Mouse (Mus musculus) heart, embryonic 13.5 days (tissue): ENCODE results near the gene Cep57. TPM values are rescaled to one million over a fixed set of nuclear protein-coding genes. Genes with fewer than 3 reads are reported as not detected.

Experiments used
- ATAC-seq: fragments of 200-750 bp; cut with Nextera tagmentation; 2 replicates; pipeline ENCODE4 v1.8.0; 2017; ENCODE audit warnings: moderate TSS enrichment; ENCODE audit not compliant: insufficient number of reproducible peaks, low FRiP score, low TSS enrichment; ENCODE audit errors: extremely low read depth
- H3K27ac ChIP-seq: fragments of 300-500 bp; sonication (generic); replicated peaks from 2 replicates; pipeline ENCODE4 v1.5.1; 2015; ENCODE audit warnings: moderate library complexity, mild to moderate bottlenecking, inconsistent platforms
- H3K27me3 ChIP-seq: fragments of 300-500 bp; sonication (generic); replicated peaks from 2 replicates; pipeline ENCODE4 v1.6.1; 2015; ENCODE audit warnings: mild to moderate bottlenecking, inconsistent platforms
- H3K36me3 ChIP-seq: fragments of 300-500 bp; sonication (generic); 2 replicates; pipeline ENCODE4 v1.6.1; 2015; ENCODE audit warnings: mild to moderate bottlenecking, inconsistent platforms
- H3K4me1 ChIP-seq: fragments of 300-500 bp; sonication (generic); 2 replicates; pipeline ENCODE4 v1.6.1; 2015; ENCODE audit warnings: inconsistent platforms
- H3K4me2 ChIP-seq: fragments of 300-500 bp; sonication (generic); 2 replicates; pipeline ENCODE4 v1.6.1; 2015; ENCODE audit warnings: inconsistent platforms, mild to moderate bottlenecking, moderate library complexity
- H3K4me3 ChIP-seq: fragments of 300-500 bp; sonication (generic); 2 replicates; pipeline ENCODE4 v1.5.1; 2015; ENCODE audit warnings: moderate library complexity, mild to moderate bottlenecking, inconsistent platforms
- H3K9ac ChIP-seq: fragments of 300-500 bp; sonication (generic); 2 replicates; pipeline ENCODE4 v1.6.1; 2015; ENCODE audit warnings: inconsistent platforms, mild to moderate bottlenecking, moderate library complexity
- H3K9me3 ChIP-seq: fragments of 300-500 bp; sonication (generic); 2 replicates; pipeline ENCODE4 v1.6.1; 2016; ENCODE audit warnings: inconsistent platforms
- WGBS: fragments of 180-500 bp; shearing (Covaris S2); methylation state at CpG from one replicate; pipeline ENCODE4 v1.1.7; 2015; ENCODE audit warnings: mixed read lengths; 5-methylcytosine and 5-hydroxymethylcytosine counted together
- polyA plus RNA-seq: library from polyadenylated mRNA; unstranded; fragments of >200 nt; fragmentation: Nextera tagmentation; extraction: Ambion mirVana; gene quantifications from 2 replicates; pipeline ENCODE4 v1.2.1, GENCODE M21; 2015

The Cep57 gene
- polyA plus RNA-seq, 1 experiment from 2014 or later = 37.4 TPM

DNA sequence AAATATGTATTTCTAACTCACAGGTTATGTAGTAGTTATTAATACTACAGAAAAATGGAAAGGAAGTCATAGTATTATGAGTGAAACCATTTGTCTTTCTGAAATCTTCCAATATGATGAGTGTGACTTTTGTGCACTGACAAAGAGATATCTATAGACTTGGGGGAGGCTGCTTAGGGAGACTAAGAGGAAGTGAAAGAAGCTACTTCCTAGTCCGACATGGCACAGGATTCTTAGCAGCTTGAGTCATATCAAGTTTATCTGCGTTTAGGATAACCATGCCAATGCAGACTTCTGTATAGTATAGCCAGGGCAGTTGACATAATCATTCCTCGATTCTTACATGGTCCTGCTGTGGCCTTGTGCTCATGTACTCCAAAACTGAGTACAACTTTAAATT is 8.3 kb upstream of the Cep57 start:
- Histone ChIP-seq H3K9ac (no peak overlapping the region), H3K9me3 (no peaks in the 10 kb centered on the region), H3K4me3 (no peak overlapping the region), H3K4me1 (0 out of 2 replicates have a peak, but pooled peaks cover 3% of the 10 kb centered on the region), H3K27me3 (no peaks in the 10 kb centered on the region), H3K4me2 (no peak overlapping the region), H3K27ac (no peak overlapping the region), H3K36me3 (peaks cover 91% of the 10 kb centered on the region)
- 75% methylated on average over 3 of the region's 3 CpGs for WGBS
- no peak for ATAC-seq

DNA sequence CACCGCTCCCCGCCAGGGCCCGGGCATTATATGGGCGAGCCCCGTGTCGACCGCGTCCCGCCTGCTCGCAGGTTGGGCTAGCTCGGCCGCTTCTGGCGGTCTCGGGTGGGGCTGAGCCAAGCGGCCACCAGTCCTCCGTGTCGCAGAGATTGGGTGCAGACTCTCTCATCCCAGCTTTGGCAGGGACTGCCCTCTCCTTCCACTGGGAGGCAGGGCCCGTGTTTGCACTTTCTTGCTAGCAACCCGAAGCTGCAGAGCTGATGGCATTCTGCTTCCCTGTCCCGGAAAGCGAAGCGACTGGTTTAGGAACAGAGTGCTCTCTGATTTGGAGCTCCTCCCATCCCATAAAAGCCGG is 1.2 kb upstream of the Cep57 start:
- H3K4me1 ChIP-seq = peaks cover 28% of the 10 kb centered on the region

DNA sequence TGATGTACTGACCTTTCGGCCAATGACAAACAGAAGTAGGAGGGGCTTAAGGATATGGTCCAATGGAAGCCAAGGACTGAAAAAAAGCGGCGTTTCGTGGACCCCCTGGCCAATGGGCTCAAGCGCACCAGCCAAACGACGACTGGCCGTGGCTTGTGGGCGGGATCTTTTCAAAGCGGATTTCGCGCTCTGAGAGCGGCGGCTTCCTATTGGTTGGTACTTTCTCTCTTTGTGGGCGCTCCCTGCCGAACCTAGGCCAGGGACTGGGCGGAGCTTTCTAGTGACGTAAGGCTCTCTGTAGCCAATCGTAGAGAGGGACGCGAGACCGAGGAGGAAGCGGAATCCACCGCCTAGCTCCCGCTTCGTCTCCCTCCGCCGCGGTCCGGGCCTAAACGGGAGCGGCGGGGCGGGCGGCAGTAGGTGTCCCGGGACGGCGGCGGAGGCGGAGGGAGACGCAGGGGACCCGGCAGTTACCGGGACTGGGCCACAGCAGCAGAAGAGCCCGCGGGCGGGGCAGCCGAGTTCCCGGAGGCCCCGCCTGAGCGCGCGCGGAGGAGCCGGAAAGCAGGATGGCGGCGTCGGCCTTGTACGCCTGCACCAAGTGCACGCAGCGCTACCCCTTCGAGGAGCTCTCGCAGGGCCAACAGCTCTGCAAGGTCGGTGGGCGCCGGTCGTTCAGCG is 639 bp upstream of the Cep57 start, which contains the start of gene Fam76b:
Gene Fam76b (plus strand): TSS at position 311 of the 681 bp plus-strand sequence.
- H3K27ac ChIP-seq = peak within 1 kb of the TSS; percentile 99
- no peaks in the 10 kb centered on the region for H3K9me3 ChIP-seq
- H3K36me3 ChIP-seq = peaks cover 35% of the 10 kb centered on the region
- H3K4me2 ChIP-seq = peak within 1 kb of the TSS; percentile 84
- H3K4me1 ChIP-seq = peaks cover 28% of the 10 kb centered on the region
- WGBS = under 1% methylated on average over 67 of the region's 67 CpGs
- peak within 1 kb of the TSS; percentile 95 for H3K9ac ChIP-seq
- peak; percentile 90 for ATAC-seq
- H3K4me3 ChIP-seq = peak within 1 kb of the TSS; percentile 82
- H3K27me3 ChIP-seq = no peaks in the 10 kb centered on the region

More for the DNA sequence above, 1.2 kb upstream of the Cep57 start:
- Histone ChIP-seq H3K27ac (peak overlapping the region; percentile 95), H3K9me3 (no peaks in the 10 kb centered on the region), H3K4me3 (peak overlapping the region; percentile 82), H3K4me2 (peak overlapping the region; percentile 84), H3K9ac (peak overlapping the region; percentile 92), H3K36me3 (peaks cover 36% of the 10 kb centered on the region), H3K27me3 (no peaks in the 10 kb centered on the region)
- WGBS = under 1% methylated on average over 23 of the region's 23 CpGs
- ATAC-seq = peak; percentile 13

GRCm38 (mm10) chr9:13826391-13826805 is 509 bp downstream of the Cep57 start:
- peak overlapping the region; percentile 79 for H3K4me2 ChIP-seq
- under 1% methylated on average over 31 of the region's 31 CpGs for WGBS
- peak overlapping the region; percentile 95 for H3K9ac ChIP-seq
- peaks cover 27% of the 10 kb centered on the region for H3K36me3 ChIP-seq
- H3K4me3 ChIP-seq = peak overlapping the region; percentile 82
- H3K9me3 ChIP-seq = no peaks in the 10 kb centered on the region
- peak overlapping the region; percentile 99 for H3K27ac ChIP-seq
- peak; percentile 19; the same call in 1 of the 2 replicates for ATAC-seq
- H3K27me3 ChIP-seq = no peaks in the 10 kb centered on the region
- peaks cover 28% of the 10 kb centered on the region for H3K4me1 ChIP-seq

DNA sequence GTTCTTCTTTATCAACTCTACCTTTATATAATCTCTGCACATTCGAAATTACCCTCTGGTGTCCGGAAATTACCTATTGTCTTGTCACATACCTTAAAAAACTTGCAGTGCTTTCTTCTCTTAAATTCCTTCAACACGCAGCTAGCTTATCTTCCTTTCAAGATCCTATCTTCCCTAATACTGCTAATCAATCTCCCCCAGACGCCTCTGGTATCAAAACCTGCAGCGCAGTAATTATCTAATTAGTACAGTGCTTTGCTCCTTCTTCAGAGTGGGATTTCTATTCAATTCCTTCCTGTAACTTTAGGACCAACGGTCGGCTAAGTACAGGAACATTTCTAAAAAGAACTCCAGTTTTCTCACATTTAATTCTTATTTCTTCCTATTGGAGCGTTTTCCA is 1.0 kb downstream of the Cep57 start:
- H3K27me3 ChIP-seq = no peaks in the 10 kb centered on the region
- peaks cover 28% of the 10 kb centered on the region for H3K4me1 ChIP-seq
- peak overlapping the region; percentile 82 for H3K4me3 ChIP-seq
- no peaks in the 10 kb centered on the region for H3K9me3 ChIP-seq
- peak overlapping the region; percentile 95 for H3K9ac ChIP-seq
- peak overlapping the region; percentile 79 for H3K4me2 ChIP-seq
- peaks cover 27% of the 10 kb centered on the region for H3K36me3 ChIP-seq
- no peak for ATAC-seq
- 2% methylated on average over 8 of the region's 8 CpGs for WGBS
- peak overlapping the region; percentile 99 for H3K27ac ChIP-seq

DNA sequence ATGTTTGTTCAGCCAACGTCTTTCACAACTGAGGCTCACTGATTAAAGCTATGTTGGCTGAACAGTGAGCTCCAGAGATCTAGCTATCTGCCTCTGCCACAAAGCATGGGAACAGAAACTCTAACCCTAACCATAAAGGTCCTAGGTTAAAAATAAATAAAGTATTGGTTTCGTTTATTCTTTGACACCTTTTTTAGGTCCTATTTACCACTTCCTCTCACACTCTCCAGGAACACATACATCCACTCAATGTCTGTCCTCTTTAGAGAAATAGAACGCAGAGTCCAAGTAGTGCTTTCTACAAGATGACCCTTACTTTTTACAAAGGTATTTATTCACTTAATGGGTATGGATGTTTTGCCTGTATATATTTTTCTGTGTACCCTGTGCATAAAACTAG is 6.1 kb downstream of the Cep57 start:
- peaks cover 20% of the 10 kb centered on the region for H3K4me1 ChIP-seq
- no peak overlapping the region for H3K4me2 ChIP-seq
- no peak overlapping the region for H3K9ac ChIP-seq
- peaks cover 61% of the 10 kb centered on the region for H3K36me3 ChIP-seq
- no peak overlapping the region for H3K4me3 ChIP-seq
- H3K9me3 ChIP-seq = no peaks in the 10 kb centered on the region
- no peak overlapping the region for H3K27ac ChIP-seq
- ATAC-seq = no peak
- H3K27me3 ChIP-seq = no peaks in the 10 kb centered on the region
- 93% methylated on average over 3 of the region's 3 CpGs for WGBS

- no peak overlapping the region for H3K4me2 ChIP-seq
- WGBS = 93% methylated on average over 9 of the region's 9 CpGs
- no peak overlapping the region for H3K4me3 ChIP-seq
- no peaks in the 10 kb centered on the region for H3K9me3 ChIP-seq
- no peaks in the 10 kb centered on the region for H3K4me1 ChIP-seq
- no peak overlapping the region for H3K9ac ChIP-seq
- no peaks in the 10 kb centered on the region for H3K27me3 ChIP-seq
- no peak overlapping the region for H3K27ac ChIP-seq
- H3K36me3 ChIP-seq = peaks cover 82% of the 10 kb centered on the region
- no peak for ATAC-seq
Measured at GRCm38 (mm10) chr9:13818369-13818768, 8.5 kb downstream of the Cep57 start.

DNA sequence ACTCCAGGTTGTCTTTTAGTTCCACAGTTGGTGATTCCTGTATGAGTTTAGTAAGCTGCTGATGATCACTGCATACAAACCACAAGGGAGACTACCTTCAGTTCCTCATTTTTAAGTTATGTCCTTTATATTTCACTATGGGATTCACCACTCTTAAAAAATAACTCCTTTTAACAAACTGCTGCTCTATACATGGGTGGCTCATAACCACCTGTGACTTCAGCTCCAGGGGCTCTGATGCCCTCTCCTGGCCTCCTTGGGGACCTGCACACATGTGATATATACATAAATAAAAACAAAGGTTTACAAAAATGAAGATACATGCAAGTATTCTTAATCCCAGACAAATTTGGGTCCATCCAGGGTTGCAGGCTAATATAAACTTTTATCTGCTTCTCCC is 17.0 kb downstream of the Cep57 start:
- Histone ChIP-seq H3K36me3 (peaks cover 87% of the 10 kb centered on the region), H3K4me1 (no peaks in the 10 kb centered on the region), H3K9me3 (no peaks in the 10 kb centered on the region), H3K4me3 (no peak overlapping the region), H3K27ac (no peak overlapping the region), H3K27me3 (no peaks in the 10 kb centered on the region), H3K4me2 (no peak overlapping the region), H3K9ac (no peak overlapping the region)
- ATAC-seq = no peak

GRCm38 (mm10) chr9:13807657-13808056 is 19.2 kb downstream of the Cep57 start:
- no peaks in the 10 kb centered on the region for H3K27me3 ChIP-seq
- H3K9me3 ChIP-seq = no peaks in the 10 kb centered on the region
- no peak overlapping the region for H3K4me2 ChIP-seq
- H3K27ac ChIP-seq = no peak overlapping the region
- H3K4me1 ChIP-seq = no peaks in the 10 kb centered on the region
- WGBS = 89% methylated on average over 5 of the region's 5 CpGs
- H3K4me3 ChIP-seq = no peak overlapping the region
- H3K36me3 ChIP-seq = peaks cover 90% of the 10 kb centered on the region
- ATAC-seq = no peak
- H3K9ac ChIP-seq = no peak overlapping the region

DNA sequence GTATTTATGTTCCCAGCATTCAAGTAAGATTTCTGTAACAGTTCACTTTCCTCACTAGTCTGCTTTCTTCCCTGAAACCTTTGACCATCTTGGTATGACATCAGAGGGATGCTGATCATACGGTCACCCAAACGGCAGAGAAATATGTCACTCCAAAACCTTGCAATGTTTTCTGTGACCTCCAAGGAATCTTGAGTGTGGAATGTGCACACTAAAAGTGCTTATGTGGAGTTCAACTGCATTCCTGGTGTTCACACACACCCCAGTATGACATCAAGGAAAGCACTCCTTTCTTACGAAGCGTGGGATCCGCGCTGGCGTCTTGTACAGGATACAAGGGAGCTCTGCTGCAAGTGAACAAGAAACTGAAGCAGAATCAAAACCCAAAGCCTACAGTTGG is 20.1 kb downstream of the Cep57 start:
- no peak overlapping the region for H3K4me3 ChIP-seq
- no peak for ATAC-seq
- no peaks in the 10 kb centered on the region for H3K27me3 ChIP-seq
- no peaks in the 10 kb centered on the region for H3K9me3 ChIP-seq
- H3K36me3 ChIP-seq = peaks cover 90% of the 10 kb centered on the region
- H3K4me2 ChIP-seq = no peak overlapping the region
- H3K9ac ChIP-seq = no peak overlapping the region
- 91% methylated on average over 7 of the region's 7 CpGs for WGBS
- no peak overlapping the region for H3K27ac ChIP-seq
- no peaks in the 10 kb centered on the region for H3K4me1 ChIP-seq

DNA sequence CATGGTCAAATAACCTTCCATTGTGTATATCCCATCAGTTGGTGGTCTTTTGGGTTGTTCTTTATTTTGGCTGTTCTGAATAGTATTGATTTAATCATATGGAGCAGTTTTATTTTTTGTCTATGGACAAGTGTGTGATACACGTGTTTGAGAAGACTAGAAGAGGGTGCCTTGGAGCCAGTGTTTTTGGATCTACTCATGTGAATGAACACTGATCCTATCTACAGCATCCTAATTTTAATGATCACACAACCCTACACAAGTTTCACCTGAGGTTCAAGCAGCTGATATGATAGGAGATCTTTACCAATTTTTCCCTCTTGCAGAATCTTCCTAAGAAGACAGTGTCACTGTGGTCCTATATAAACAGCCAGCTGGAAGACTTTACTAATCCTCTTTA is 22.4 kb downstream of the Cep57 start:
- H3K4me3 ChIP-seq = no peak overlapping the region
- ATAC-seq = no peak
- 73% methylated on average over 1 of the region's 1 CpGs for WGBS
- no peak overlapping the region for H3K27ac ChIP-seq
- no peaks in the 10 kb centered on the region for H3K27me3 ChIP-seq
- no peaks in the 10 kb centered on the region for H3K4me1 ChIP-seq
- no peak overlapping the region for H3K9ac ChIP-seq
- H3K4me2 ChIP-seq = no peak overlapping the region
- no peaks in the 10 kb centered on the region for H3K9me3 ChIP-seq
- peaks cover 86% of the 10 kb centered on the region for H3K36me3 ChIP-seq

DNA sequence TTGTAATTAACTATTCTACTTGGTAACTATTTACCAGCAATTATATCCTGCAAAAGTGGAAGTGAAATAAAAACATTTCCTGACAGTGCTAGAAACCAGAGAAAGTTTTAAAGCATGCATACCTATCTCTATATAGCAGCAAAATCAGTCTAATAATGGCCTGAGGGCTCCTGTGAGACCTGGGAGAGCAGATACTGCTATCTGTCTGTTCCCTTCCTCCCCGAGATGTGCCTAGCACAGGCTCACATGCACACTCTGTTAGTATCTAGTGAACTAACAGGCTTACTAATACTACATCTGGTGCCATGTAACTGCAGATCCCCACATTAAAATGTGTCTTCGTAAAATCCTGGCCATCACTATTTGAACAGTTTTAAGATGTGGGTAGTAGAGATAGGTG is 32.2 kb downstream of the Cep57 start:
- no peak for ATAC-seq
- H3K9ac ChIP-seq = no peak overlapping the region
- WGBS = 76% methylated on average over 2 of the region's 2 CpGs
- H3K4me2 ChIP-seq = no peak overlapping the region
- H3K27ac ChIP-seq = no peak overlapping the region
- H3K36me3 ChIP-seq = peaks cover 76% of the 10 kb centered on the region
- no peaks in the 10 kb centered on the region for H3K27me3 ChIP-seq
- no peaks in the 10 kb centered on the region for H3K9me3 ChIP-seq
- no peaks in the 10 kb centered on the region for H3K4me1 ChIP-seq
- no peak overlapping the region for H3K4me3 ChIP-seq
